Mouse (Mus musculus): Measurements from ENCODE around the gene Zkscan17. TPM values are rescaled to one million over a fixed set of nuclear protein-coding genes. Genes with fewer than 3 reads are reported as not detected.
"Not testable (repeated sequence)": the region's sequence is repeated elsewhere in the genome, so short reads cannot be mapped to it uniquely, and the experiment has no call there.

Zkscan17 gene
- 12.4 and 13.1 TPM in 2 replicates for polyA plus RNA-seq (2012; rRNA removed)

DNA sequence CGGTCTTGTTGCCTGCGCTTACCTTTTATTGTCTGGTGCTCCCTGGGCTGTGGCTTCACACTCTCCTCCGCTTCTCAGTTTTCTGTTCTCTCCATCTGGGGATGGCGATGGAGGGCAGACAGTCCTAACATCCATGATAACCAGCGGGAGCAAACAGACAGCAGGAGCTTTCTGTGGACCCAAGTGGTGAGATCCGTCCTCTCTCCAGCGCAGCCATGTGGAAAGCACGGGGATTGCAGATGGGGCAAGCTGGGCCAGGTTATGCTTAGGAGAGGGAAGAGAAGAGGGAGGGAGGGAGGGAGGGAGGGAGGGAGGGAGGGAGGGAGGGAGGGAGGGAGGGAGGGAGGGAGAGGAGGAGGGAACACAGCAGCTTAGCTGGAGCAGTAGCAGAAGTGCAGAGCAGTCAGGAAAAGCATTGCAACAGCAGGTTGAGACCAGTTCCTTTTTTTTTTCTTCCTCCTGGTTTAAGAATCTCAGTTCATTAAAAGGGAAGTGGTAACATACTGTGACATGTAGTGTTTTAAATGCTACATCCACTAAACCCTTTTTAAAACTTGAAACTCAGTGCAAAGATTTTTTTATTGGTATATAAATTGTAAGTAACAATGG is at the start of gene Zkscan17:
TSS of gene Zkscan17 (minus strand) at position 280 of the 609 bp plus-strand sequence.
- TF ChIP-seq POLR2A (IDR thresholded peaks at IDR 0.05; ENCODE audit: borderline replicate concordance, insufficient read depth, low read length) (no peak), CTCF (IDR thresholded peaks at IDR 0.05; ENCODE audit: borderline replicate concordance, insufficient read depth, low read depth, low read length) (no peak; the same call in 1 of the 2 replicates)
- DNase-seq = peak in 1 of 2 experiments; percentile 21
- peaks cover 16% of the 10 kb centered on the region for H3K4me1 ChIP-seq (ENCODE audit: control insufficient read depth, insufficient read depth, low read length)
- no peak within 1 kb of the TSS for H3K4me3 ChIP-seq (replicated peaks; ENCODE audit: insufficient read depth, low read depth, low read length)
- no peaks in the 10 kb centered on the region for H3K27me3 ChIP-seq (ENCODE audit: control insufficient read depth, insufficient read depth, low read length)
- H3K27ac ChIP-seq (ENCODE audit: insufficient read depth, low read length) = no peak within 1 kb of the TSS
- WGBS = 59% methylated on average over 8 of the region's 8 CpGs

DNA sequence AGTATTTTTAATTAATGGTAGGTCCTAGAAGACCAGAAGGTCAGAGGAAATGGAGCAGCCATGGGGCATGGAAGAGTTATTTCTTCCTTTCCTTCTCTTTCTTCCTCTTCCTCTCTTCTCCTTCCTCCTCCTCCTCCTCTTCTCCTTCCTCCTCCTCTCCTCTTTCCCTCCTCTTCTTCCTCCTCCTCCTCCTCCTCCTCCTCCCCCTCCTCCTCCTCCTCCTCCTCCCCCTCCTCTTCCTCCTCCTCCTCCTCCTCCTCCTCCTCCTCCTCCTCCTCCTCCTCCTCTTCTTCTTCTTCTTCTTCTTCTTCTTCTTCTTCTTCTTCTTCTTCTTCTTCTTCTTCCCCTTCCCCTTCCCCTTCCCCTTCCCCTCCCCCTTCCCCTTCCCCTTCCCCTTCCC is 49.6 kb upstream of the Zkscan17 start, which contains the start of gene Olfr222:
TSS of gene Olfr222 (minus strand) at position 101 of the 400 bp plus-strand sequence.
- not testable (repeated sequence) for H3K27me3 ChIP-seq (ENCODE audit: control insufficient read depth, insufficient read depth, low read length); H3K27ac ChIP-seq (ENCODE audit: insufficient read depth, low read length); H3K4me3 ChIP-seq (replicated peaks; ENCODE audit: insufficient read depth, low read depth, low read length); DNase-seq; H3K4me1 ChIP-seq (ENCODE audit: control insufficient read depth, insufficient read depth, low read length)

DNA sequence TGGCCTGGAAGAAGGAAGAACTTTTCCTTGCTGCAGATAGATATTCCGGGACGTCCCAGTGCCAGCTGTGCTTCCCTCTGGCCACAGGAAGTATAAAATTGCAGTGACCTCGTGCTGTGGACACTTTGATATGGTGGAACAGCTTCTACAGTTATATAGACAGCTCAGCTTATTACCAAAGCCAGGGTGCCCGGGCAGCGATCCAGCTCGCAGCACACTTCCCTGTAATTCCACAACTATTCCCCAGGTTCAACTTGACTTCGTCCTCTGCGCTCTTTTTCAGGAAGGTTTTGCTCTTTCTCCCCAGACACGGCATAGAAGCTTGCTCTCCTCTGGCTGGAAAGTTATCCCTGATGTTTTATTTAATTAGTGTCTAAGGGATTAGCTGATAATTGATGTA is 49.2 kb upstream of the Zkscan17 start:
- Histone ChIP-seq H3K27me3 (ENCODE audit: control insufficient read depth, insufficient read depth, low read length) (no peaks in the 10 kb centered on the region; the same call in 1 of the 2 replicates), H3K27ac (ENCODE audit: insufficient read depth, low read length) (no peak overlapping the region), H3K4me3 (replicated peaks; ENCODE audit: insufficient read depth, low read depth, low read length) (no peak overlapping the region), H3K4me1 (ENCODE audit: control insufficient read depth, insufficient read depth, low read length) (no peaks in the 10 kb centered on the region)
- TF ChIP-seq CTCF (IDR thresholded peaks at IDR 0.05; ENCODE audit: borderline replicate concordance, insufficient read depth, low read depth, low read length) (no peak), POLR2A (IDR thresholded peaks at IDR 0.05; ENCODE audit: borderline replicate concordance, insufficient read depth, low read length) (no peak)
- no peak for DNase-seq
- 61% methylated on average over 9 of the region's 9 CpGs for WGBS

DNA sequence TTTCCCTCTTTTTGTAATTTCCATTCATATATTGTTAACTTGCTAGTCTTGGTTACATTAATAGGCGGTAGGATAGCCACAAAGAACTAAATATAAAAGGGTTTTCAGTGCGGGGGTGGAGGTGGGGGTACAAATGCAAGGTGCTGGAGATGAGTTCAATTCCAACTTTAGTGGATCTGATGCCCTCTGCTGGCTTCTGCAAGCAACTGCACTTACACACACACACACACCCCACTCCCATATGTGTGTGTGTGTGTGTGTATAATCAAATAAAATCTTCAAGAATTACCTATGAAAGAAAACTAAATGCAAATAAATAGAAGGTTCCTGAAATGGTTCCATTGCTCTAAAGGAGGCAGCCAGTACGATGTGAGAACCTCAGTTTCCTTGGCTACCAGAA is 42.8 kb upstream of the Zkscan17 start:
- Histone ChIP-seq H3K4me3 (replicated peaks; ENCODE audit: insufficient read depth, low read depth, low read length) (no peak overlapping the region), H3K27ac (ENCODE audit: insufficient read depth, low read length) (no peak overlapping the region), H3K27me3 (ENCODE audit: control insufficient read depth, insufficient read depth, low read length) (no peaks in the 10 kb centered on the region), H3K4me1 (ENCODE audit: control insufficient read depth, insufficient read depth, low read length) (no peaks in the 10 kb centered on the region)
- no peak for TF ChIP-seq POLR2A (IDR thresholded peaks at IDR 0.05; ENCODE audit: borderline replicate concordance, insufficient read depth, low read length)
- peak; percentile 69; the same call in 1 of the 2 replicates for TF ChIP-seq CTCF (IDR thresholded peaks at IDR 0.05; ENCODE audit: borderline replicate concordance, insufficient read depth, low read depth, low read length)
- 59% methylated on average over 3 of the region's 3 CpGs for WGBS
- DNase-seq = peak in 1 of 2 experiments; percentile 18

DNA sequence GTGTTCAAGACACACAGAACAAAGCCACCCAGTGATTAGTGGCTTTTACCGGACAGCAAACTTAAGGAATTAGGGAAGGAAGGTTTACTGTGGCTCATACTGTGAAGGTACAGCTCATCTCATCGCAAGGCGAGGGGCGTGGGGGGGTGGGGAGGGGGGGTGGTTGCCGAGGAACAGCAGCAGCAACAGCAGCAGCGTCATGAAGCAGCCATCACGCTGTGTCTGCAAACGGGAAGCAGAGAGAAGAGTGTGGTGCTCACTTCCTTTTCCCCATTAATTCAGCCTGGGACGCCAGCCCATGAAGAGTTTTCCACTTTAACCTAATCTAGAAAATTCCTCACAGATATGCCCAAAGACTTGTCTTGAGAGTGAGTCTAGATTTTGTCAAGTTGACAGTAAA is 36.3 kb upstream of the Zkscan17 start:
- WGBS = 56% methylated on average over 9 of the region's 9 CpGs
- H3K4me3 ChIP-seq (replicated peaks; ENCODE audit: insufficient read depth, low read depth, low read length) = no peak overlapping the region
- TF ChIP-seq POLR2A (IDR thresholded peaks at IDR 0.05; ENCODE audit: borderline replicate concordance, insufficient read depth, low read length) (no peak), CTCF (IDR thresholded peaks at IDR 0.05; ENCODE audit: borderline replicate concordance, insufficient read depth, low read depth, low read length) (no peak)
- no peaks in the 10 kb centered on the region for H3K27me3 ChIP-seq (ENCODE audit: control insufficient read depth, insufficient read depth, low read length)
- no peak overlapping the region for H3K27ac ChIP-seq (ENCODE audit: insufficient read depth, low read length)
- no peak for DNase-seq
- no peaks in the 10 kb centered on the region for H3K4me1 ChIP-seq (ENCODE audit: control insufficient read depth, insufficient read depth, low read length)

DNA sequence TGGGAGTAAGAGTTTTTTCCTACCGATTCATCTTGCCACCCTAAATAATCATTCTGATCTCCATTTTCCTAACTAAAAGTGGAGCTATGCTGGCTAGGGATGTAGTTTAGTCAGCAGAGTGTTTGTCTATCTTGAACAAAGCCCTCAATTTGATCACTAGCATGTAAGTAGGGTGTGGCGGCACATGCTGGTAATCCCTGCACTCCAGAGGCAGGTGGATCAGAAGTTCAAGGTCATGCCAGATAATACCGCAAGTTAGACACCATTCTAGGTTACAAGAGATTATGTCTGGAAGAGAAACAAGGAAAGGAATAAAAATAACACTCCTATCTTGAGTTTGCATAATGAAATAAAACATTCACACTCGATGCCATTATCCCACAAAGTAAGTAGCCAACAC is 35.8 kb upstream of the Zkscan17 start:
- no peaks in the 10 kb centered on the region for H3K4me1 ChIP-seq (ENCODE audit: control insufficient read depth, insufficient read depth, low read length)
- no peak for DNase-seq
- 95% methylated on average over 4 of the region's 4 CpGs for WGBS
- H3K27ac ChIP-seq (ENCODE audit: insufficient read depth, low read length) = no peak overlapping the region
- no peaks in the 10 kb centered on the region for H3K27me3 ChIP-seq (ENCODE audit: control insufficient read depth, insufficient read depth, low read length)
- TF ChIP-seq POLR2A (IDR thresholded peaks at IDR 0.05; ENCODE audit: borderline replicate concordance, insufficient read depth, low read length) = no peak
- TF ChIP-seq CTCF (IDR thresholded peaks at IDR 0.05; ENCODE audit: borderline replicate concordance, insufficient read depth, low read depth, low read length) = no peak
- no peak overlapping the region for H3K4me3 ChIP-seq (replicated peaks; ENCODE audit: insufficient read depth, low read depth, low read length)

DNA sequence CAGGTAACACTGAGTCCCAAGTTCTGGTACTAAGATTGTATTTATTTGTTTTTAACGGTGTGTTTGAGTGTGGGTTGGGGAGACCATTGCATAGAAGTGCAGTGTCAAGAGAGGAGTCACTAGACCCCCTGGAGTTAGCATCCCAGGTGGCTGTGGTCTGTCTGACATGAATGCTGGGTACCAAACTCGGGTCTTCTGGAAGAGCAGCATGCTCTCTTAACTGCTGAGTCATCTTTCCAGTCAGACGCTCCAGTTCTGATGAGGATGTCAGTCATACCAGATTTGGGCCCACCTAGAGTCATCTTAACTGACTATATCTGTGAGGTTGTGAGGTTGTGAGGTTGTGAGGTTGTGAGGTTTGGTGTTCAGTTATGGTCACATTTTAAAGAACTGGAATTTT is 34.4 kb upstream of the Zkscan17 start:
- Histone ChIP-seq H3K27me3 (ENCODE audit: control insufficient read depth, insufficient read depth, low read length) (no peaks in the 10 kb centered on the region), H3K27ac (ENCODE audit: insufficient read depth, low read length) (no peak overlapping the region), H3K4me3 (replicated peaks; ENCODE audit: insufficient read depth, low read depth, low read length) (no peak overlapping the region), H3K4me1 (ENCODE audit: control insufficient read depth, insufficient read depth, low read length) (no peaks in the 10 kb centered on the region)
- DNase-seq = no peak
- WGBS = 72% methylated on average over 3 of the region's 3 CpGs
- TF ChIP-seq CTCF (IDR thresholded peaks at IDR 0.05; ENCODE audit: borderline replicate concordance, insufficient read depth, low read depth, low read length) = no peak
- no peak for TF ChIP-seq POLR2A (IDR thresholded peaks at IDR 0.05; ENCODE audit: borderline replicate concordance, insufficient read depth, low read length)

DNA sequence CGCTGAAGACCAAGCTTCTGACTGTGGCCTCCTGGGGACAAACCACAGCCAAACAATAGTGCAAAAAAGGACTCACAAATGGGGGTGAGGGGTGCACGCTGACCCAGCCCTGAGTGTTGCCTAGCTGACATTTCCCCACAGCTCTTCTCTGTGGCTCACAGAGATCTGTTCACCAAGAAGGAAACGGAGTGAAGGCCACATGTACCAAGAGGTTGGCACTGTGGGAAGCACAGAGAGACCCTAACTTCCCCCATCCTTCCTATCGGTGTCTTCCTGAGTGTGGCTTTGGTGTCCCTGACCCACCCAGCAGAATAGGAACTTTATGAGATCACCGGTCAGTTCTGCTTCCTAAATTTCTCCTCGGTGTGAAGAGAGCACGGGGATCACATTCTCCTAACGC is 28.0 kb upstream of the Zkscan17 start:
- DNase-seq = no peak
- Histone ChIP-seq H3K27ac (ENCODE audit: insufficient read depth, low read length) (no peak overlapping the region), H3K27me3 (ENCODE audit: control insufficient read depth, insufficient read depth, low read length) (no peaks in the 10 kb centered on the region), H3K4me3 (replicated peaks; ENCODE audit: insufficient read depth, low read depth, low read length) (no peak overlapping the region), H3K4me1 (ENCODE audit: control insufficient read depth, insufficient read depth, low read length) (no peaks in the 10 kb centered on the region)
- TF ChIP-seq POLR2A (IDR thresholded peaks at IDR 0.05; ENCODE audit: borderline replicate concordance, insufficient read depth, low read length) = no peak
- no peak for TF ChIP-seq CTCF (IDR thresholded peaks at IDR 0.05; ENCODE audit: borderline replicate concordance, insufficient read depth, low read depth, low read length)
- WGBS = 76% methylated on average over 8 of the region's 8 CpGs

Data from cerebellum, adult 2 months (tissue).